In genomic region chr7:79228471-79228870, GRCm38 (mm10) we compare ENCODE assay signal across 8 mouse cellular contexts. TPM values are rescaled to one million over a fixed set of nuclear protein-coding genes. Genes with fewer than 3 reads are reported as not detected.
DNase-seq lines count a peak whose midpoint lies in the region; ATAC-seq and TF ChIP-seq lines count a peak whose summit lies in the region.

No protein-coding gene starts in this region.

- no peak overlapping the region for H3K4me2 ChIP-seq in hindbrain, embryonic 11.5 days (replicated peaks; ENCODE audit: low read depth, low read length)
- H3K4me2 ChIP-seq in hindbrain, embryonic 13.5 days = no peak overlapping the region
- no peak overlapping the region for H3K4me2 ChIP-seq in midbrain, postnatal 0 days (ENCODE audit: low read depth, low read length, poor library complexity, severe bottlenecking)

- no peaks in the 10 kb centered on the region for H3K27me3 ChIP-seq in hindbrain, embryonic 11.5 days (ENCODE audit: control insufficient read depth, insufficient read depth, low read length)
- H3K27me3 ChIP-seq in hindbrain, embryonic 13.5 days = no peaks in the 10 kb centered on the region
- no peaks in the 10 kb centered on the region for H3K27me3 ChIP-seq in limb, embryonic 10.5 days (ENCODE audit: low read depth, poor library complexity, severe bottlenecking)
- H3K27me3 ChIP-seq in midbrain, postnatal 0 days (ENCODE audit: insufficient read depth, low read length) = no peaks in the 10 kb centered on the region

- ATAC-seq in hindbrain, embryonic 11.5 days (ENCODE audit: low FRiP score) = peak; percentile 53; the same call in 1 of the 2 replicates
- no peak for ATAC-seq in hindbrain, embryonic 13.5 days (ENCODE audit: low FRiP score)
- ATAC-seq in common myeloid progenitor, adult 5-6 weeks (replicated peaks; ENCODE audit: low read depth, poor library complexity, severe bottlenecking) = peak; percentile 74
- ATAC-seq in midbrain, postnatal 0 days (ENCODE audit: low FRiP score) = no peak

- TF ChIP-seq CTCF in midbrain, postnatal 0 days (IDR thresholded peaks at IDR 0.05) = peak; percentile 79

- H3K27ac ChIP-seq in hindbrain, embryonic 11.5 days (ENCODE audit: low read depth, low read length) = no peak overlapping the region
- H3K27ac ChIP-seq in hindbrain, embryonic 13.5 days = no peak overlapping the region
- no peak overlapping the region for H3K27ac ChIP-seq in limb, embryonic 10.5 days
- no peak overlapping the region for H3K27ac ChIP-seq in midbrain, postnatal 0 days (ENCODE audit: low read depth, low read length)

- H3K9me3 ChIP-seq in hindbrain, embryonic 11.5 days (ENCODE audit: control insufficient read depth, low read length) = no peaks in the 10 kb centered on the region
- no peaks in the 10 kb centered on the region for H3K9me3 ChIP-seq in hindbrain, embryonic 13.5 days
- H3K9me3 ChIP-seq in limb, embryonic 10.5 days (replicated peaks) = no peaks in the 10 kb centered on the region
- H3K9me3 ChIP-seq in midbrain, postnatal 0 days (ENCODE audit: low read length) = no peaks in the 10 kb centered on the region

- no peaks in the 10 kb centered on the region for H3K4me1 ChIP-seq in hindbrain, embryonic 11.5 days (replicated peaks; ENCODE audit: control insufficient read depth, insufficient read depth, low read length)
- no peaks in the 10 kb centered on the region for H3K4me1 ChIP-seq in hindbrain, embryonic 13.5 days (replicated peaks)
- H3K4me1 ChIP-seq in limb, embryonic 10.5 days = peaks cover 8% of the 10 kb centered on the region; the same call in 1 of the 2 replicates
- H3K4me1 ChIP-seq in midbrain, postnatal 0 days (ENCODE audit: insufficient read depth, low read length) = no peaks in the 10 kb centered on the region

- WGBS in hindbrain, embryonic 11.5 days = 31% methylated on average over 9 of the region's 9 CpGs
- WGBS in hindbrain, embryonic 13.5 days = 28% methylated on average over 9 of the region's 9 CpGs
- 34% methylated on average over 9 of the region's 9 CpGs for WGBS in limb, embryonic 10.5 days
- 30% methylated on average over 9 of the region's 9 CpGs for WGBS in midbrain, postnatal 0 days

- H3K9ac ChIP-seq in hindbrain, embryonic 11.5 days (ENCODE audit: low read depth, low read length) = no peak overlapping the region
- no peak overlapping the region for H3K9ac ChIP-seq in hindbrain, embryonic 13.5 days
- H3K9ac ChIP-seq in midbrain, postnatal 0 days (replicated peaks; ENCODE audit: low read length, poor library complexity, severe bottlenecking) = no peak overlapping the region

- DNase-seq in hindbrain, embryonic 11.5 days (ENCODE audit: low spot score) = peak; percentile 82
- DNase-seq in gastrocnemius, postnatal 25 days = peak; percentile 41
- peak; percentile 86 for DNase-seq in kidney, adult 18-20 months
- DNase-seq in limb, embryonic 10.5 days (ENCODE audit: low spot score) = peak; percentile 92
- peak; percentile 75 for DNase-seq in midbrain, postnatal 0 days (ENCODE audit: low spot score)
- DNase-seq in spleen, postnatal 10 days (ENCODE audit: low spot score in 2 of 2) = peak; percentile 79 to 89

- H3K4me3 ChIP-seq in hindbrain, embryonic 11.5 days (ENCODE audit: low read depth, low read length) = no peak overlapping the region
- no peak overlapping the region for H3K4me3 ChIP-seq in hindbrain, embryonic 13.5 days
- H3K4me3 ChIP-seq in limb, embryonic 10.5 days = no peak overlapping the region
- H3K4me3 ChIP-seq in midbrain, postnatal 0 days (ENCODE audit: low read depth, low read length) = no peak overlapping the region

- no peaks in the 10 kb centered on the region for H3K36me3 ChIP-seq in hindbrain, embryonic 11.5 days (ENCODE audit: control insufficient read depth, insufficient read depth, low read length)
- H3K36me3 ChIP-seq in hindbrain, embryonic 13.5 days = no peaks in the 10 kb centered on the region
- H3K36me3 ChIP-seq in limb, embryonic 10.5 days = no peaks in the 10 kb centered on the region
- no peaks in the 10 kb centered on the region for H3K36me3 ChIP-seq in midbrain, postnatal 0 days (ENCODE audit: insufficient read depth, low read length)

RNA-seq across cellular contexts. Expression of gene Abhd2, which starts 44.5 kb away (rescaled TPM):
- polyA plus RNA-seq in hindbrain, embryonic 11.5 days (2014; fragmentation: Nextera tagmentation; extraction: Ambion mirVana) = 12.1 and 12.2 TPM in 2 replicates
- polyA plus RNA-seq in hindbrain, embryonic 13.5 days (2015; fragmentation: Nextera tagmentation; extraction: Ambion mirVana) = 17.3 and 19.5 TPM in 2 replicates
- total RNA-seq in common myeloid progenitor, adult 5-6 weeks (2017) = 28.3 and 32.5 TPM in 2 replicates
- total RNA-seq in gastrocnemius, postnatal 25 days (2021) = 1 to 10 TPM; 6.1 to 7.1 TPM
- 6.3 and 7.0 TPM in 2 replicates for polyA plus RNA-seq in limb, embryonic 10.5 days (2016; fragmentation: Nextera tagmentation; extraction: Ambion mirVana)
- total RNA-seq in midbrain, postnatal 0 days (2014; rRNA removed) = 83.2 and 85.7 TPM in 2 replicates
- polyA plus RNA-seq in midbrain, postnatal 0 days (2015; fragmentation: Nextera tagmentation; extraction: Ambion mirVana) = 18.1 and 23.0 TPM in 2 replicates

Comparison
In these comparisons a context has a peak if more than half of its experiments do, and no peak if none do; other contexts are left out.
1. ATAC-seq: peak in hindbrain, embryonic 11.5 days (single experiment) and common myeloid progenitor, adult 5-6 weeks (single experiment); none in hindbrain, embryonic 13.5 days (single experiment) and midbrain, postnatal 0 days (single experiment).
2. DNase-seq: peak in every context shown above with its lines; median percentile 92 in limb, embryonic 10.5 days; 86 in kidney, adult 18-20 months; 84 in spleen, postnatal 10 days; 82 in hindbrain, embryonic 11.5 days; 75 in midbrain, postnatal 0 days; 41 in gastrocnemius, postnatal 25 days.